Mouse (Mus musculus) kidney, postnatal 25 days (tissue): ENCODE results near the gene Wnt10a.

ENCODE experiments used
- DNase-seq, 2 experiments: peaks; one replicate each; pipeline ENCODE4 v3.0.0; 2021; ENCODE audit warnings: mixed read lengths in 2 of 2

Wnt10a gene

DNA sequence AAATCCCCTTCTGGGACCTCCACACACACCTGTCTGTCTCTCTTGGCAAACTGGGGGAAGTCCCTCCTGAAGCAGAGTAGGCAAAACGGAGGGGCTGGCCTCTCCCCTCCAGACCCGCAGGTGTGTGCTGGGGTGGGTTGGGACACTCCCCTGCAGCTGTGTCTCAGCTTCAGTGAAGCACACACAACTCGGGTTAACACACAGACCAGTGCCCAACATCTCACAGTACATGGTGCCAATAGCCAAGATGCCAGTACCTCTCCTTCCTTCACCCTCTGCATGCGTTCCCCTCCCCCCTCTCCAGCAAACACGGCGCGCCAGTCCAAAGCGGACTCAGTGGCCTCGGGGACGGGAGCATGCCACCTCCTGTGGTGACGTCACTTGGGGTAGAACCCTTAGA lies at the start of gene Wnt10a:
Gene Wnt10a (plus strand): TSS at position 268 of the 400 bp plus-strand sequence.
- peak; percentile 36 to 72 for DNase-seq

- no peak for DNase-seq
These were observed 44.0 kb upstream of the Wnt10a start for GRCm38 (mm10) chr1:74747335-74747734.

GRCm38 (mm10) chr1:74748643-74749271 lies 42.6 kb upstream of the Wnt10a start, which contains the start of gene Prkag3:
TSS of gene Prkag3 (minus strand) at chr1:74749221.
- DNase-seq, result peak; percentile 61 to 77

- DNase-seq, result peak; percentile 76 to 89
These were observed 42.0 kb upstream of the Wnt10a start for GRCm38 (mm10) chr1:74749301-74749700.

GRCm38 (mm10) chr1:74750683-74751082 lies 40.6 kb upstream of the Wnt10a start:
- peak; percentile 73 to 91 for DNase-seq

- no peak for DNase-seq
These were observed 39.2 kb upstream of the Wnt10a start for GRCm38 (mm10) chr1:74752150-74752549.

- DNase-seq, result no peak
These were observed 38.5 kb upstream of the Wnt10a start for GRCm38 (mm10) chr1:74752833-74753232.

- no peak for DNase-seq
These were observed 37.9 kb upstream of the Wnt10a start for GRCm38 (mm10) chr1:74753266-74753974.

GRCm38 (mm10) chr1:74754175-74754785 lies 37.0 kb upstream of the Wnt10a start:
- DNase-seq, result peak; percentile 29 to 81

DNA sequence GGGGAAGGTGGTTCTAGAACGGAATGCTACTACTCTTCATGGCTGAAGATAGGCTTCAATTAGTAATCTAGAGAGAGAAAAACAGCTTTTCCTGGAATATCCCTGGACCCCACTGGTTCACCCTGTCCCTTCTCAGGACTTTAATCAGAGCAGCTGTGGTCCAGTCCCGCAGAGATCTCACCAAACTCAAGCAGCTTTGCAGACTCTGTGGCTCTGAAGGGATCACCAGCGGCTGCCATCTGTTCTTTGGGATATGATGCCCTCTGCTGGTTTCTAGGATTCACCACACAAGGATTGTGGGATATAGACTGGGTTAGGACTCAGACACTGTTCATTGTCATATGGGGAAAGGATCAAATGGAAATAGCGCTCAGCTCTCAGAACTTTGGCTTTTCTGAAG lies 31.5 kb upstream of the Wnt10a start:
- peak; percentile 64 to 67 for DNase-seq

DNA sequence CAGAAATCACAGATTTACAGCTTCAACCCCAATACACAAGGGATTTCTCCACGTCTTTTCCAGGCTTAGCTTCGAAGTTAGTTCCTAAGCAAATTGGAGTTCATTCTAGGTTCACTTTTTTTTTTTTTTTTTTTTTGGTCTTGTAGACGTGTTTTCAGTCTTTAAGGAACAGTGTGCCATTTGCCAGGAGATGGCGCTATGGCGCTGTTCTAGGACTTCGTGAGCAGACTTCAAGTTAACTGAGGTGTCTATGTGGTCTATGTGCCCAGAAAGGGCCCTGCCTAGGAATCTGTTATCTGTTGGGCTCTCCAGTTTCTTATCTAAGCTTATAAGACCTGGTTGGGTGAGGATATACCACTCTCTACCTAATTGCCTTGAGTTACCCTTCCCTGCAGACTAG lies 28.2 kb upstream of the Wnt10a start:
- DNase-seq, result peak; percentile 77 to 81

- no peak for DNase-seq
These were observed 20.4 kb upstream of the Wnt10a start for GRCm38 (mm10) chr1:74770727-74771466.

GRCm38 (mm10) chr1:74771467-74771844 lies 19.9 kb upstream of the Wnt10a start:
- DNase-seq, result no peak

DNA sequence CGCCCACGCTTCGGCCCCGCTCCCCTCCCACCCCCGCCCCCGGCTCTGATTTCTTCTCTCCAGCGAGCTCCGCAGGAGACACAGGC lies 19.6 kb upstream of the Wnt10a start, which contains the start of gene Wnt6:
Gene Wnt6 (plus strand): TSS at position 48 of the 86 bp plus-strand sequence.
- no peak for DNase-seq

DNA sequence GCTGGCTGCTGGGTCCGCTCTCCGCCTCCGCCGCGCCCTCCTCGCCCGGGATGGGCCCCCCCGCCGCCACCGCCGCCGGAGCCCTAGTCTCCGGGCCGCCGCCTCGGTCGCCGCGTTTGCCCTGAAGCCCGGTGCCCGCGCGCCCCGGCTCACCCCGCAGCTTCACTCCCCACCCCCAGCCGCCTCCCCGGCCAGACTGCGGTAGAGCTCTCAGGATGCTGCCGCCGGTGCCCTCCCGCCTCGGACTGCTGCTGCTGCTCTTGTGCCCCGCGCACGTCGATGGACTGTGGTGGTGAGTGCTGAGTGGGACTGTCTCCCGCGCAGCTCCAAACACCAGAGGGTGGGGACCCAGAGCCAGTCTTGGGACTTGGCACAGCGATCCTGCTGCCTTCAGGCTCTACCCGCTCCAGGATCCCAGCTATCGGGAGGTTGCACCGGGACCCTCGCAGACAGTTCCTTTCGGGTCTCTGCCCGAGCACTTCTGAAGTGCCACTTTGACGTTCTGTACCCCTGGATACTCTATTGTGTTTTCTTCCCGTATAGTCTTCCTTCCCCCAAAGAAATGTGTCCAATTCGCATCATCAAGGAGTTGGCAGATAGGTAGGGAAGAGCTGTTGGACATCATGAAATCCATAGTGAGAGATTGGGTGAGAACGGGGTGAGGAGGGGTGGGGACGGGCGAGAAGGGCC lies 19.2 kb upstream of the Wnt10a start:
- no peak for DNase-seq

GRCm38 (mm10) chr1:74773136-74773535 lies 18.2 kb upstream of the Wnt10a start:
- peak; percentile 84 to 92 for DNase-seq

DNA sequence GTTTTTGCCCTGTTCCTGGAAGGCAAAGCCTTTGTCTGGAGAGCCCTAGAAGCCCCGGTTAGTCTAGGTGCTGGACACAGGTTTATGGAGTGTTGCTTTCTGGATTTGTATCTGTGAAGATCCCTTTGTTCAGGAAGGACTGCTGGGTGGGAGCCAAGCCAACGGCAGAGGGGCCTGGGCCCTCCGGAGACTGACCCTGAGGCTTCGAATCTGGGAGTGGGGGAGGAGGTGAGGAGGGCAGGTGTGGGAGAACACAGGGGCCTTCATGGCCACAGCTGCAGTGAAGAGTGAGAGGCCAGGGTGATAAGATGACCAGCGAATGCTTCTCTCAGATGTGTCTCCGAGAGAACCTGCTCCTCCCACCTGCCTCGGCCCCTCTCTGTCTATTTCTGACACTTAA lies 17.3 kb upstream of the Wnt10a start:
- DNase-seq, result no peak

DNA sequence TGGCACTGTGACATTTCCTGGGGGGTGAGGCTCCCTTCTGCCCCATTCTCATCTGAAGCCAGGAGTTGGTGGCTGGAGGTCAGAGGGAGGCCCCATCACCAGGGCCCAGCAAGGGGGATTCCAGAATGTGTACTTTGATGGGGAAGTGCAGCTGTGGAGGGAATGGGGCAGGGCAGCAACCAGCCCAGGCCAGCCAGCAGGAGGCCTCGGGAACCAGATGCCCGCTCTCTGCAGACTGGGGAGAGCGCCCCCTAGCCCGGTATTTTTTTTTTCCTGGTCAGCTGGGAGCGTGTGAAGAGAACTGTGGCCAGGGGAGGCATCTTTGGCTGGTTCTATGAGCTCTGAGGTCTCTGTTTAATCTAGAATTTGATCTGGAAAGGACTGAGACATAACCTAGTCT lies 15.5 kb upstream of the Wnt10a start:
- DNase-seq, result peak in 1 of 2 experiments; percentile 33

- DNase-seq, result no peak
These were observed 12.3 kb upstream of the Wnt10a start for GRCm38 (mm10) chr1:74778934-74779486.

GRCm38 (mm10) chr1:74782045-74782444 lies 9.3 kb upstream of the Wnt10a start:
- DNase-seq, result no peak

DNA sequence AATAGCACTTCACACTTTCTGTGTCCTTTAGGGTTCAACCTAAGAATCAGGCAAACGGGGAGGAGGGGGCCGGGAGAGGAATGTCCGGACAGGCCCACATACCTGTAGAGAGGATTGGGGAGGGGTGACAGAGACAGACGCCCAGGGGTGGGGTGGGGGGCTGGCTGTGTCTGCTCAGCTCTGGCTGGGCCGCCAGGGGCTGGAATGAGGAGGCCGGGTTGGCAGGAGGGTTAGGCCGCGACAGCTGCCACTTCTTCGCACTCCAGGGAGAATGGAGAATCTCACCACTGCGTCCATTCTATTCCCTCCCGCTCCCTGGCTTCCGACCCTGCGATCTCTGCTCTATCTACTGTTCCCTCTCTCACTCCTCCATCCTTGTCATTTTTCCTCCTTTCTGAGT lies 7.8 kb upstream of the Wnt10a start:
- no peak for DNase-seq

DNA sequence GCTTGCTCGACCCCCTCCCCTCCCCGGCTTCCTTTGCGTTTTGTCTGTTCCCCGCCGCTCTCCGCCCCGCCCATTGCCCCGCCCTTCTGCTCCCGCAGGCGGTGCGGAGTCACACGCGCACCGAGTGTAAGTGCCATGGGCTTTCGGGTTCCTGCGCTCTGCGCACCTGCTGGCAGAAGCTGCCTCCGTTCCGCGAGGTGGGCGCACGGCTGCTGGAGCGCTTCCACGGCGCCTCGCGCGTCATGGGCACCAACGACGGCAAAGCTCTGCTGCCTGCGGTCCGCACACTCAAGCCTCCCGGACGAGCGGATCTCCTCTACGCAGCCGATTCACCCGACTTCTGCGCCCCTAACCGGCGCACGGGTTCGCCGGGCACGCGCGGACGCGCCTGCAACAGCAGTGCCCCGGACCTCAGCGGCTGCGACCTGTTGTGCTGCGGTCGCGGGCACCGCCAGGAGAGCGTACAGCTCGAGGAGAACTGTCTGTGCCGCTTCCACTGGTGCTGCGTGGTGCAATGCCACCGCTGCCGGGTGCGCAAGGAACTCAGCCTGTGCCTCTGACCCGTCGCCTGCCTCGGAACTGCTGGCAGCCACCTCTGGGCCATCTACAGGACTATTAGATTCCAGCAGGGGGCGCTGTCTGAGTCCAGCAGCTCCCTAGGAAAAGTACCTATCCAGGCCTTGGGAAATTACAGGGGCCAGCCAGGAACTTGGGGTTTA lies 7.1 kb upstream of the Wnt10a start:
- DNase-seq, result peak; percentile 68 to 78
